Mouse (Mus musculus) stomach, postnatal 0 days (tissue): ENCODE measurements around the gene Tardbp. TPM values are rescaled to one million over a fixed set of nuclear protein-coding genes. Genes with fewer than 3 reads are reported as not detected.

Experiments used
- ATAC-seq: fragments of 200-750 bp; cut with Nextera tagmentation; 2 replicates; pipeline ENCODE4 v1.8.0; 2017; ENCODE audit not compliant: low FRiP score, low TSS enrichment
- DNase-seq: peaks from one replicate; pipeline ENCODE4 v3.0.0-alpha.2; 2016; ENCODE audit warnings: low spot score
- H3K27ac ChIP-seq: fragments of 300-500 bp; sonication (generic); replicated peaks from 2 replicates; pipeline ENCODE4 v1.5.1; 2014; ENCODE audit warnings: mild to moderate bottlenecking, control low read depth
- H3K27me3 ChIP-seq: fragments of 300-500 bp; sonication (generic); 2 replicates; pipeline ENCODE4 v1.6.1; 2014; ENCODE audit warnings: low read length; ENCODE audit not compliant: control insufficient read depth, insufficient read depth
- H3K36me3 ChIP-seq: fragments of 300-500 bp; sonication (generic); 2 replicates; pipeline ENCODE4 v1.6.1; 2014; ENCODE audit warnings: low read length, mixed read lengths; ENCODE audit not compliant: control insufficient read depth, insufficient read depth
- H3K4me1 ChIP-seq: fragments of 300-500 bp; sonication (generic); replicated peaks from 2 replicates; pipeline ENCODE4 v1.6.1; 2014; ENCODE audit warnings: antibody characterized with exemption; ENCODE audit not compliant: control insufficient read depth, insufficient read depth
- H3K4me2 ChIP-seq: fragments of 300-500 bp; sonication (generic); replicated peaks from 2 replicates; pipeline ENCODE4 v1.6.1; 2014; ENCODE audit warnings: low read depth, mild to moderate bottlenecking, control low read depth, moderate library complexity
- H3K4me3 ChIP-seq: fragments of 300-500 bp; sonication (generic); 2 replicates; pipeline ENCODE4 v1.5.1; 2014; ENCODE audit warnings: low read depth, low read length, control low read depth
- H3K9ac ChIP-seq: fragments of 300-500 bp; sonication (generic); 2 replicates; pipeline ENCODE4 v1.6.1; 2014; ENCODE audit warnings: mild to moderate bottlenecking, low read length, control low read depth, mixed read lengths
- H3K9me3 ChIP-seq: fragments of 300-500 bp; sonication (generic); 2 replicates; pipeline ENCODE4 v1.6.1; 2016; ENCODE audit warnings: low read length; ENCODE audit not compliant: control insufficient read depth
- CTCF ChIP-seq: IDR thresholded peaks from 2 replicates; pipeline ENCODE4 v1.5.1; 2016; ENCODE audit warnings: antibody characterized with exemption, low read depth, mild to moderate bottlenecking, moderate library complexity
- EP300 ChIP-seq: optimal IDR thresholded peaks from 2 replicates; pipeline ENCODE3; 2016; ENCODE audit warnings: antibody characterized with exemption
- WGBS: fragments of 180-500 bp; shearing (Covaris S2); extraction: QIAGEN DNeasy Blood & Tissue Kit; methylation state at CpG from one replicate; pipeline ENCODE4 v1.1.7; 2014; 5-methylcytosine and 5-hydroxymethylcytosine counted together
- polyA plus RNA-seq: library from polyadenylated mRNA; unstranded; fragments of >200 nt; fragmentation: Nextera tagmentation; extraction: Ambion mirVana; gene quantifications from 2 replicates; pipeline ENCODE4 v1.2.1, GENCODE M21; 2015

Gene Tardbp
- polyA plus RNA-seq, 1 experiment from 2014 or later = 106 TPM

GRCm38 (mm10) chr4:148622485-148622884 is 4.3 kb downstream of the Tardbp start:
- Histone ChIP-seq H3K4me1 (no peaks in the 10 kb centered on the region), H3K4me3 (no peak overlapping the region), H3K9ac (no peak overlapping the region), H3K27me3 (no peaks in the 10 kb centered on the region), H3K9me3 (no peaks in the 10 kb centered on the region), H3K36me3 (peaks cover 32% of the 10 kb centered on the region), H3K4me2 (no peak overlapping the region), H3K27ac (no peak overlapping the region)
- TF ChIP-seq CTCF = no peak
- TF ChIP-seq EP300 = no peak
- DNase-seq (no peak), ATAC-seq (no peak)
- WGBS = 85% methylated on average over 4 of the region's 4 CpGs

- H3K36me3 ChIP-seq = peaks cover 37% of the 10 kb centered on the region
- no peak overlapping the region for H3K4me3 ChIP-seq
- no peak overlapping the region for H3K27ac ChIP-seq
- ATAC-seq = no peak
- no peak overlapping the region for H3K4me2 ChIP-seq
- no peaks in the 10 kb centered on the region for H3K4me1 ChIP-seq
- no peak overlapping the region for H3K9ac ChIP-seq
- no peak for DNase-seq
- no peaks in the 10 kb centered on the region for H3K9me3 ChIP-seq
- H3K27me3 ChIP-seq = no peaks in the 10 kb centered on the region
- TF ChIP-seq CTCF (no peak), EP300 (no peak)
- 57% methylated on average over 1 of the region's 1 CpGs for WGBS
Observed at GRCm38 (mm10) chr4:148620718-148621117, 6.1 kb downstream of the Tardbp start.

- ATAC-seq (no peak), DNase-seq (no peak)
- Histone ChIP-seq H3K27ac (no peak overlapping the region), H3K9ac (no peak overlapping the region), H3K27me3 (no peaks in the 10 kb centered on the region), H3K4me1 (no peaks in the 10 kb centered on the region), H3K9me3 (no peaks in the 10 kb centered on the region), H3K4me2 (no peak overlapping the region), H3K36me3 (peaks cover 38% of the 10 kb centered on the region), H3K4me3 (no peak overlapping the region)
- TF ChIP-seq EP300 = no peak
- no peak for TF ChIP-seq CTCF
- WGBS = 38% methylated on average over 1 of the region's 1 CpGs
Observed at GRCm38 (mm10) chr4:148619805-148620204, 7.0 kb downstream of the Tardbp start.

- ATAC-seq (no peak), DNase-seq (no peak)
- peaks cover 17% of the 10 kb centered on the region for H3K36me3 ChIP-seq
- H3K9me3 ChIP-seq = no peaks in the 10 kb centered on the region
- no peak overlapping the region for H3K4me3 ChIP-seq
- H3K4me1 ChIP-seq = no peaks in the 10 kb centered on the region
- TF ChIP-seq EP300 (no peak), CTCF (no peak)
- 78% methylated on average over 9 of the region's 9 CpGs for WGBS
- no peaks in the 10 kb centered on the region for H3K27me3 ChIP-seq
- H3K4me2 ChIP-seq = no peak overlapping the region
- no peak overlapping the region for H3K27ac ChIP-seq
- no peak overlapping the region for H3K9ac ChIP-seq
Observed at GRCm38 (mm10) chr4:148613738-148614137, 13.1 kb downstream of the Tardbp start.

- H3K27ac ChIP-seq = no peak overlapping the region
- H3K36me3 ChIP-seq = peaks cover 10% of the 10 kb centered on the region
- no peaks in the 10 kb centered on the region for H3K4me1 ChIP-seq
- no peak for TF ChIP-seq EP300
- TF ChIP-seq CTCF = no peak
- H3K4me3 ChIP-seq = no peak overlapping the region
- H3K4me2 ChIP-seq = no peak overlapping the region
- H3K9me3 ChIP-seq = no peaks in the 10 kb centered on the region
- no peak overlapping the region for H3K9ac ChIP-seq
- no peak for ATAC-seq
- no peaks in the 10 kb centered on the region for H3K27me3 ChIP-seq
- WGBS = 33% methylated on average over 4 of the region's 4 CpGs
- no peak for DNase-seq
Observed at GRCm38 (mm10) chr4:148612557-148612956, 14.3 kb downstream of the Tardbp start.

GRCm38 (mm10) chr4:148610631-148611364 is 16.0 kb downstream of the Tardbp start:
- WGBS = 65% methylated on average over 5 of the region's 5 CpGs
- Histone ChIP-seq H3K4me2 (no peak overlapping the region), H3K36me3 (peaks cover 6% of the 10 kb centered on the region; the same call in 1 of the 2 replicates), H3K27me3 (no peaks in the 10 kb centered on the region), H3K4me1 (no peaks in the 10 kb centered on the region), H3K4me3 (no peak overlapping the region), H3K9me3 (no peaks in the 10 kb centered on the region), H3K9ac (no peak overlapping the region), H3K27ac (no peak overlapping the region)
- TF ChIP-seq EP300 = no peak
- no peak for TF ChIP-seq CTCF
- DNase-seq (no peak), ATAC-seq (no peak)
